Mouse (Mus musculus) kidney, postnatal 36 days (tissue): ENCODE measurements at regions not wholly inside any gene's neighbourhood (a gene's known extent, or its start where the extent isn't known, plus 50 kb on each side); places are given as distances from the start of the nearest gene placed in this dataset.

Experiments used
- DNase-seq, 2 experiments: peaks; one replicate each; pipeline ENCODE4 v3.0.0; 2021 to 2022; ENCODE audit warnings: mixed read lengths in 2 of 2

DNA sequence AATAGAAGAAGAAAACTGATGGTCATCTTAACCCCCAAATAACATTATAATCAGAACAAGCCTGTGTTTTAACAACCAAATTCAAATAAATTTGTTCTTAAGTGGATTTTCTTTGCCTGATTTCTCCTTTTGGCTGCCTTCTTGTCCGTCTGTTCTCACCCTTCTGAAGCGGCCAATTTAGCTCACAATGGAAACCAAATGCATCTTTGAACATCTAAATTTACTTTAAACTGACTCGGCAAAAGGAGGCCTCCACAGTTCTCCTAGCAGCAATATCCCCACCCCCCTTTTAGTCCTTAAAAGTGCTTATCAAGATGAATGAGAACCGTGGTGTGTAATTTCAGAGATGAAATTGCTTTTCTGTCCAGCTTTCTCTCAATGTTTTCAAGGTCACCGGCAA, 389.6 kb upstream of the Adamts16 start:
- no peak for DNase-seq

DNA sequence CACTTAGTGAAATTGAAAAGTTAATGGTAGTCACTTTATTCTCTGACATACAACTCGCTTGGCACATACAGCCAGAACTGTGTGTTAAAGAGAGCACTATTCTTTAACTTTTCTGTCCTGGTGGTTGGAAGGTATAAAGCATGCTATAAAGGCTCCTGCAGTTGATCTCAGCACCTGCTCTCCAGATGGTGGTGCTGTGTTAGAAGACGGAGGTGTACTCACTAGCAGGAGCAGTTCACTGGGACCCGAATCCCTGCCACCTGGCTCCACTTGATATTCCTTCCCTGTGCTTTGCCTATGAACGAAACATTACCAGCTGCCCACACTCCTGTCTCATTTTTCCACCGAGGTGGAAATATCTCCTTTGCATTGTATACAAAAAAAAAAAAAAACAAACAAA, 373.2 kb upstream of the Adamts16 start:
- DNase-seq = no peak

DNA sequence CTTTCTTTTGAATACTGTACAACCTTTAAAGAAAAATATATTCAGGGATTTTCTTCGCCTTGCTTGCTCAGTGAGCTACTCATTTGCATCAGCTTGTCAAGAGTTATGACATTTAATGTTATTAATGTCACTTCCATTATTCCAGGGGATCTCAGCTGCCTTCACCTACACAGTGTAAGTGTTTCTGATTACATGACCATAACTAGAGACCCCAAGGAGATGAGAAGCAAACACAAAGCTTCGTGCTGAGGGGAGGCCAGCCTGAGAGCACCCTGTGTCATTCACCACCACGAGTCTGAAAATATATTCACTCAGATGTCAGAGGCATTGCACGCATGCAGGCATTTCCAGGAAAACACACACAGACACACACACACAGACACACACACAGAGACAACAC, 369.8 kb upstream of the Adamts16 start:
- no peak for DNase-seq

DNA sequence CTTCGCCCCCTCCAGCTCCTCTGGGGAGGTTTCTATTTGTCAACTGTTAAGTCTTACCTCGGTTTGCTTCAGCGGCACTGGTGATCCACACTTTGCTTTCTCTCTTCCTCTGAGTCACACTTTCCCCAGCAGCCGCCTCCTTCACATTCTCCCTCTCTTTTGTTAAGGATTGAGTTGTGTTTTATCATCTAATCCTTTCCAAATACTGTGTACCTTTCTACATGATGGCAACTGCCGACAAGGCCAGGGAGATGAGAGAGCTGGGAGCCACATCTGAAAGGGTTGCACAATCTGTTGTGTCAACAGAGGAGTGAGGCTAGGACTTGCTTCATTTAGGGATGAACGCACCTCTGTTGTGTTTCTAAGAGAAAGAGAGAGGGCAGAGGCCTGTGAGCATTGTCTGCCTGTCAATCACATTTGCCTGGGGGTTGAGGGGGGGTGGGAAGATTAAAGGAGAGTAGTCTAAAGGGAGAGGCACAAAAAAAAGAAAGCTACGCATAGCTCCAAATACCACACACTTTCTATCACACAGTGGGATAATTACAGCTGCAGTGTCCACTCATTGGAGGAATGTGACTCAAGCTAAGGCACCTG, 369.1 kb upstream of the Adamts16 start:
- no peak for DNase-seq

DNA sequence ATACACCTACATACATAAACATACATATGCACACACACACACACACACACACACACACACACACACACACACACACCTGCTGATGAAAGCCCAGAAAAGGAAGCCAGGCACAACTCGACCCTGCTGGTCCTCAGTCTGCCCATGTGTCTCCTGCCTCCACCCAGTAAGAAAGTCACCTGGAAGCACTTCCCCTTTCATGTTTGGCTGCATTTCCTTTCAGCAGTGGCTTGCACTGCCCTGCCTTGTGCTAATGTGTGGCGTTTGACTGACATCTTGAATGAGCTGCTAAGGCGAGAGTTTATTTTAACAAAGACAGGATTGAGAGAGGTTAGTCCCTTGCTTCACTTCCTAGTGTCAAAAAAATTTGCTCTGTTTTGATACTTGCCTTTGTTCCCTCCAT, 364.1 kb upstream of the Adamts16 start:
- DNase-seq = no peak

DNA sequence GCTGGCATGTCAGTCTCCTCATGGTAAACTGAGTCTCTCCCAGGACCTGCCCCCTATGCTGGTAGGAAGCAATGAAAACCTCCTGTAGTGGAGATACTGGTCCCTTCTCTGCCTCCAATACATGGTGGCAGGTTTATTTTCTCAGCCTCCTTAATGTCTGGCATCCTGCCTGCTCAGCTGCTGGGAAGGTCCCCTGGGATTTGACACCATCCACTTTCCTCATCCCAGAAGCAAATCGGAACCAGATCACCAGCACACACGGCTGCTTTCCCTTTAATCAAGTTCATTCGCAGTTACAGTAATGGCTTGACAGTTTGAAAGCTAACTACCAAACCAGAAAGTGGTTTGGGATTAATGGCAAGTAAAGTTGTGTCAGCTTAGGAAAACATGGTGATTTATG, 359.0 kb upstream of the Adamts16 start:
- DNase-seq = no peak

DNA sequence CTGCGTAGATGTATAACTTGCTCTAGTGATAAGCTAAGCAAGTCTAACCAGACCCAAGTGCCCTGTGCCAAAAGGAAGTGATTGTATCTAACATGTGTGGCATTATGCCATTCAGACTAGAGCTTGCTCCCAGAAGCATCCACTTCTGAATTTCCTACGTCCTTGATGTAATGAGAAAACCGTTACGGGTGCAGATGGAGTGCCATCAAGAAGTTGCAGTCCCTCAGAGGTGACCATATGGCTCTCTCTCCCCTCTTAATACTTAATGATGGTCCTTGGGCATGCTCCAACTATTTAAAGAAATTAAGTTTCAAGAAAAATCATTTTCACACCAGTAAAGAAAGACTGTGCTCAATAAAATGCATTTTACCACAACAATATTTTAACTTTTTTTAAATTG, 354.1 kb upstream of the Adamts16 start:
- no peak for DNase-seq

DNA sequence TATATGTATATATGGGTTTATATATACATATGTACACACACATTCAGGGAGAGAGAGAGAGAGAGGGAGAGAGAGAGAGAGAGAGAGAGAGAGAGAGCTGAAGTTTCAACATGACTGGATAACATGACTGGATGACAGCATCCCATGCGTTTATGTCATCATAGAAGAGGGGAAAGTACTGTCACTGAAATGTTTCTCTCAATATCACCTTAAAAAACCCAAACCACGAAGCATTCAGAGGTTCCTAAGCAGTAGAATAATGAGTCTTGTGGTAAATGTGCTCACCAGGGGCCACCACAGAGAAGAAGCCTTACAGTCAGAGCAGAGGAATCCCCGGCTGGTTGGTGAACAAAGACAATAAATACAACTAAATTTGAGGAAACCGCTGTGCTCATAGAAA, 342.9 kb upstream of the Adamts16 start:
- no peak for DNase-seq

DNA sequence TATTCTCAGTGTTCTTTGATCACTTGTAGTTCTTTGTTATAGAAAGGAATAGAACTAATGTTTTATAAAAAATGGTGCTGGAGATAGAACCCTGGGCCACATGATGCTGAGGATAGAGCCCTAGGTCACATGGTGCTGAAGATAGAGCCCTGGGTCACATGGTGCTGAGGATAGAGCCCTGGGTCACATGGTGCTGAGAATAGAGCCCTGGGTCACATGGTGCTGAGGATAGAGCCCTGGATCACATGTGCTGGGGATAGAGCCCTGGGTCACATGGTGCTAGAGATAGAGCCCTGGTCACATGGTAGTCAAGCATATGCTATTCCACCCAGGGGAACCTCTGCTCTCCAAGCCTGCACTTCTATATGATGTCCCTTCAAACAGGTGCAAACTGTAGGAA, 337.5 kb upstream of the Adamts16 start:
- no peak for DNase-seq

DNA sequence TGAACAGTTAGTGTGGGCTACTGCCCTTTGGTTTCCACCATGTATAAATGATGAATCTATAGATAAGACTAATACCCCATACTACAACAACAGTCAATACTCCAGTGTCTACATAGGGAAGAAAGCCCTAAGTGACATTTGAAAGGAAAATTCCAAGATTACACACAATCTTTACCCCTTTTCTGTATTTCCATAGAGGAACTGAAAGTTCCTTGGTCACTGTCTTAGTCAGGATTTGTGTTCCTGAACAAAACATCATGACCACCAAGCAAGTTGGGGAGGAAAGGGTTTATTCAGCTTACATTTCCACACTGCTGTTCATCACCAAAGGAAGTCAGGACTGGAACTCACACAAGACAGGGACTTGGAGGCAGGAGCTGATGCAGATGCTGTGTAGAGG, 332.7 kb upstream of the Adamts16 start:
- no peak for DNase-seq

DNA sequence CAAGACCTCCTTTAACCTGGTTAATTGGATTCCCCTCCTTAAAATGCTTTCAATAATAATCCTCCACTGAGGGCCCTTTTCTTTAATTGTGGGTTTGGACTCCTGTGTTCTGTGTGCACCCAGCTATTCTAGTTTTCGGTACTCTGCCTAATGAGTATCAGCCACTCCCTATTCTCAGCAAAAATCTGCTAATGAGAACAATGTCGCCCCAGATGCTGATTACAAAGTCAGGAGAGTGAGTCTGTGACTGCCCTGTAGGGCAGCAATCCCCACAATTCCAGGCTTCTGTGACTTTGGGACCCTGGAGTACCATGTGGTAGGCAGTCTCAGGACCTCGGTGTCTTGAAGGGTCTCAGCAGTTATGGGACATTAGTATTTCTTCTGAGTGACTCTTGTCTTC, 324.6 kb upstream of the Adamts16 start:
- no peak for DNase-seq

DNA sequence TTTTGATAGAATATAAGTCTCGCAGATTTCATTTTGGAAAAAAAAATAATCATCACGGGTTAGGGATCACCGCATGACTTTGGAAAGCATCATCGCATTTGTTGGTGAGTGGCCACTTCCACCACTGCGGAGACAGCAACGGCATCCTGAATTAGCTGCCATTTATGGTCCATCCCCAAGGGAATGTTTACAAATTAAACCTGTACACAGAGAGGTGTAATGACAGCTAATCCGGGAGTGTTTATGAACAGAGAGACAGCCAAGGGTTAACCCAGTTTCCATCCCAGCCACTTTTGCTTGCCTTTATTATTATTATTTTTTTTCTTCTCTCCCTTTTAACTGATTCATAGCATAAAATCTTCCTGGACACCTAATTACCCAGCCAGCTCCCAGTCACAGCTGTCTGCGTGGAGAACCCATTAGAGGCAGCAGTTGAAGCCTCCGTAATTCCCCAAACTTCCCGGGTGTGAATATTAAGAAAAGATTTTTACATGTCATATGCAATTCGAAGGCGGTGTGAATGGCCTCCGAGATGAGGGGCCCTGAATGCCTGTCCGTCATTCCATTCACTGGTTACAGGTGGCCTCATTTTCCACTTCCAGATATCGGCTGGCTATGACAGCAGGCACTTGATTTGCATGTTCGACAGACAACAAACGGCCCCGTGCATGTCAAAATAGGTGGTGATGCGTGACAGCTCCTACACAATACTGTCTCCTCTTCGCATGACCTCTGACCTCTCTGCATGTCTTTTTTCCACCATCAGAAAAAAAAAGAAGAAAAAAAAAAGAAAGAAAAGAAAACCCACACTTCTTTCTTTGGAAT, 323.7 kb upstream of the Adamts16 start:
- DNase-seq = no peak

DNA sequence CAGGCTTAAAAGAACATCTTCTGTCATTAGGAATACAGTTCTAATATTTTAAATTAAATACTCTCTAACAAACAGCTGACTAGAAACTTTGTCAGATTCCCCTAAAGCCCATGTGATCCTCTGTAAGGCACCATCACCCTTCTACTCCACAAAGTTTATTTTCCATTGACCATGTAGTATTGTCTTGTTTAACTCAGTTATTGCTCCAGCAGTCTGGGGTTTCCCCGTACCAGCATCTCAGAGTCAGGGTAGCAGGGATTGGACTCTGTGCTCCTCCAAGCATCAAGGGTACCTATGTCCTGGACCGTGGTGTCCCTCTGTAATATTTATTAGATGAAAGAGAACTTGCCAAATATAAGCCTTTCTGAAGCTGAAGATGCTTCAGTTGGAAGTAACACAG, 322.4 kb upstream of the Adamts16 start:
- DNase-seq = no peak

DNA sequence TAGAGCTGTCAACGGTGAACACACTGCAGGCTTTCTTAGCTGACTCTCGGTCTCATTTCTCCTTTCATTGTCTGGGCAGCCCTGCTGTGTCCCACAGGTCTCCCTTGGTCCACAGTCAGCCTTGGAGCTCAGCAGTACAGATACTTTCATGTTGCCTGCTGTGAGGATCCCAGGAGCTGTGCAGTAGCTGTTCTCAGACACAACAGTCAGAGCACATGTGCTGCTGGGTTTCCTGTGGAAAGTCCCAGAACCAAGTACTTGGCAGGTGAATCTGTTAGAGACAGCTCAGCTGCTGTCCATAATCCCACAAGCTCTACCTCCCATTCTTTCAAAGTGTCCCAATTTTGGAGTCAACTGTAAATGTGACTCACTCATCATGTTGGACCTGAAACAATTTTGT, 321.3 kb upstream of the Adamts16 start:
- DNase-seq = no peak

DNA sequence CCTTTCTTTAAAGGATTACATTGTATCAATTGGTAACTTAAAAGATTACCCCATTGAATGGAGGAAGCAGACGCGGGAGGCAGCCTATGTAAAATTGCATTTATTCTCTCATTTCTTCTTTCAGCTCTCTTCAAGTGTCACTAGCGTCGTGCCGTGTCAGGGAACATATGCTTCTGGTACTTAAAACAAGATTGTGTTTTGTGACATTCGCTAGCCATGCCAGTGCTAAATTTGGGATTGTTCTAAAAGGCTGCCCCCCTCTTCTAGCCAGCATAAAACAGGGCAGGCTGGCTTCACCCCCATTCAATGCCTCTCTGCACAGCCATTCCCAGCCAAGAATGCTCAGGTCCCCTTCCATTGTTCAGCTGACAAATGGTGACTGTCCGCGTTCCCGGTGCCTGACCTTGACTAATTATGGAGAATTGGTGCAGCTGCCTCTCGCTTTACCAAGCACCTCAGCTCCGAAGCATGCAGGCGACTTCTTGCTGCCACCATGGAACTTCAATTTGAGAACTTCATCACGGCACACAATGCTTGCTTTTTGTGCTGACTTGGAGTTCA, 316.8 kb upstream of the Adamts16 start:
- DNase-seq = no peak

DNA sequence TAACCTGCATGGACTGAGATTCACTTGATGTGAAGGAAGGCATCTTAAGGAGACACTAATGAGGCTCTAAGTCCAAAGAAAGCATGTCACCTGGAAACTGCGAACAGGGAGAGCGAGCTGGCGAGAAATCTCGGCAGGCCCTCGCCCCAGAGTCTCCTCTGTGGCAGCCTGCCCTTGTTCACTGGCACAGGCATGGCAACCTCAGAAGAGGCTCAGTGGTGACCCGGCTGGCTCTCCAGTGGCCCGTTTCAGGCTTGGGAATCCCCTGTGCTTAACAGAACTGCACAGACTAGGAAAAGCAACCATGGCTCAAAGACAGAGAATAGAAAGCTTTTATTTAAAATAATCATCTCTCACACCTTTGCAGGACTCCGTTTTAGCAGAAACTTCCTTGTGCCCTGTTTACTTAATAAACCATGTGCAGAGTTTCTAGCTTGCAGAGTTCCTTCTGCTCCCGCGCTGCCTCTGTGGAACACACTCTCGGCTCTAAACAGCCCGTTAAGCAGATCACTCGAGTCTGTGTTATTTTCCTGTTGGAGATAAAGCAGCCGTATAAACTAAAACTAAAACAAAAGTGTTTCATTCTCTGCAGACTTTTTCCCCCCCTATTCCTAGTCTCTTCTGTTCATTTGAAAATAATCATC, 316.2 kb upstream of the Adamts16 start:
- DNase-seq = no peak

DNA sequence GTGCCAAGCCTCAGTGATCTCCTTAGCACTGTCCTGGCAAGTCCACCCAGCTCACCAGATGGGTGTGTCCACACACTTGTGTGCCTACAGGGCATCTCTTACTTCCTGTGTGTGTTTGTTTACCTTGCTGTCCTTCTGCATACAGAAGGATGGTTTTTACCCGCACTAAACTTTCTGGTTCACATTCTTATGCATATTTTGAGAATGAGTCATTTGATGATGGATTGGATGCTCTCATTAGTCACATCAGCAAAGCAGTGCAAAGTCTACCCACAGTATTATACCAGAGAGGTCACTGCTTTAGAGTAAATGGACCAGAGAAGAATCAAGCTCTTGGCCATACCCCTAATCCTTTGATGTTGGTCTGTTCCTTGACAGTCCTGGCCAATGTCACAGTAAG, 308.5 kb upstream of the Adamts16 start:
- no peak for DNase-seq

DNA sequence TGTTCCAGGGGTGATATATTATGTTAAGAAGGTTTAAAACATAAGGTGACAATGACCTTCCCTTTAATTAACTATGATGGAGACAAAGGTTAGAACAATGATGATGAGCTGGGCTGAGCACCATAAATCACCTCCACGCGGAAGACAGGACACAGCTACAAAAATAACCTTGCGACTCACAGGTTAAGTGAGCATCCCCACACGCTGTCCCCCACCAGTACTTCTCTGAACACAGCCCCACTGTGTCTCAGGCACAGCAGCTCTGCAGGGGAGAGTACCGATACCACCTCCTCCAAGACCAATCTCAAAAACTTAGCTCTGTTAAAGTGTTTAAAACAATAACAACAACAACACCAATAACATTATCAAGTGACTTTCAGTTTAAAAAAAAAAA, 307.7 kb upstream of the Adamts16 start:
- DNase-seq = no peak

DNA sequence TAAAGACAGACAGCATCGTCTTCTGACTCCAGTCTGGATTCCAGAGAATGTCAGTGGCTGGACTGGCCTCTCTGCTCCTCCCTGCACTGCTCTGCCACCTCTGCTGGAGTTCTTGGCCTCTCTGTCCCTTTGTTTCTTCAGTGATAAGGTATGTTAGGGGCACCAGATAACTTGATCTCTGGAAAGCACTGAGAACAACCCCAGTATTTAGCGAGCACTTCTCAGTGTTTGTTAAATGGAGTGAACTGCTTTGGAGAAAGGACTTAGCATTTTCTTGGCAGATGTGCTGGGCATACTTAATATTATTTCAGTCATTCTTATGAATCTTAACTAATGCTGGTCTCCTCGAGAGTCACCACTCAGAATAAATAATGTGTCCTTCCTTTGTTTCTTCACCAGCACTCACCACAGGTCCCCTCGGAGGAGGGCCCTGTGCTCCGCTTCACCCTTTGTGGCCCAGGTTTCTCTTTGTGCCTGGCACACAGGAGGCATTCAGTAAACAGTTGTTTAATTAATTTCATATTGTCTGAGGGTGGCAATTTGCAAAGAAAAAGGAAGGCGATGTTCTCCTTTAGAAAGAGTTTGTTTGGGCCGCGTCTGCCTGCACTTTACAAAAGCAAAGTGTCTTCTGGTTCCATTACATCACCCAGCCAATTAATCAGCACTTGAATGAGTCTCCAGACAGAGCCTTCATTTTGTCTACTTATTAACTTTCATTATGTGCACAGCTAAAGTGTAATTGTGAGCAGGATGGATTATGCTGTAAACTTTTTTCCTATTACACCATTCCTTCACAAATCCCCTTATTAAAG, 307.1 kb upstream of the Adamts16 start:
- peak in 1 of 2 experiments; percentile 33 for DNase-seq

DNA sequence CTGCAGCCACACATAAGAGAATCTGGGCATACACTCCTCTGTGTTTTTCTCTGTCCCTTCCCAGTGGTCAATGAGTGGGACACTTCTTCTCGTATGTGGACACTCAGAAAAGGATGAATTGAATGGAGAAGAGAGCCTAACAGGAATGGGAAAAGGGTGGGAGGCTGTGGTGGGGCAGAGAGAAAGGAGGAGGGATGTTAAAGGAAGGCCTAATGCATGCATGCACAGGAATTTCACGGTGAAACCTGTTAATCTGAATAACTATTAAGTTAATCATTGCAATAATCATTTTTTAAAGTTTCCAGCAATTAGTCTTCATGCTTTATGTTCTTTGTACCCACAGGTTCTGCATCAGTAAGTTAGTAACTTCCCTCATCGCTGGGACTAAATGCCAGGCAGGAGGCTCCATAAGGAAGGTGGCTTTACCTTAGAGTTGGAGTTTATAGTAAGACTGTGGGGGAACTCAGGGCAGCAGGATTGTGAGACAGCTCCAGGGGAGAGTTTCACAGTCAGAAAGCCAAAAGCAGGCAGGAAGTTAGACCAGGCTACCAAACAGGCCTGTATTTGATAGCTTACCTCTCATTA, 305.3 kb upstream of the Adamts16 start:
- peak in 1 of 2 experiments; percentile 1 for DNase-seq

DNA sequence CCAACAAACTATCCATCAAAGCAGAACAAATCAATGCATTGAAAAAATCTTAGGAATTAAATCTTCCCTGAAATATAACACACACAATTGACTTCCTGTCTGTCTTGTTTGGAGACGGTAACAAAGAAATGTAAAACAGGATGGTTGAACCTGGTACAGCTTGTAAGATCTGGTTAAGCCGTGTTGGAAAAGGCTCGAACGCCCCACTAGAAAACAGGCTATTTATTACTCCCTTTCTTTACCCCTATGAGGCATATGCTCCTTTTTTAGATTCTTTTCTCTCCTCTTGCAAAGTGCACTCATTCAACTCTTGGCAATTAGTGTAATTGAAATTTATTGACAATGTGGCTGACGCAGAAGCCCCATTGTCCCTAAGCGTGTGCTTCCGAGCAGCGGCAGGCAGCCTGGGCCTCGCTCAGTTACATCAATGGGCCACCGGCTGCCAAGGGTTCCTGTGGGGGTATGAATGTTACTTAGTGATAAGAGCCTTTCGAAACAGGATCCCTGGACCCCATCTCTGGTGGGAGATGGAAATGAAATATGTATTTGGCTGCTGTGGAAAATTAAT, 297.2 kb upstream of the Adamts16 start:
- no peak for DNase-seq

DNA sequence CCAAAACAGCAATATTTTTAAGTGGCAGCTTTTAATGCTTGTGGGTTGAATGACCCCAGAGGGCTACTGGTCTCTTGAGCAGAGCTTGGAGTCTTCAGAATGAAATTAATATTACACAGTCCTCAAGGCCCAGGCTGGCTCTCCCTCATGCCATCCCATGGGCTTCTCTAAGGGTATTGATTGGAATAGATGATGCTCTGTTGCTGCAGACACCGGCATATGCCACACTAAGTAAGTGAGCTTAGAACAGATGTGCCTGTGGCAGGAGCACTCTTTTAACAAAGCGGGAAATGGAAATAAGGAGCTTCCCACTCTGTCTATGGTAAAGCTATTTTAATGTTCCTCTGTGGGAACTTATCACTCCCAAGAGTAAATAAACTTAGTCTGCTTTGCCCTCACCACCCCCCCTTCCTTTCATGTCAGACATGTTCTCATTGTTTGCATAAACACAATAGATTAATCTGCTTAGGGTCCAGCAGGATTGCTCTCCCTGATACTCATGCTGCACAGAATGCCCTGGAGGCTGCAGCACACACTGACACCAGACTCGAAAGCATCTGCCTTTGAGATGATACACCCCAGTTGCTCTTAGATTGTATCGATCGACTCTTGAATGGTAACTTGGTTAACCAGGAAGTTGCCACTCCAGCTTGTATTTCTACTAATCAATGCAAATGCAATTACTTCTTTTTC, 294.5 kb upstream of the Adamts16 start:
- DNase-seq = no peak
